Comparison of ENCODE assay signal across 21 mouse cellular contexts in genomic region chr2:163615401-163615800, GRCm38 (mm10).
"Had no signal": no experiment of that assay in that cellular context is flagged by ENCODE, and none has a peak within 500 bp of the region (broad histone marks: within the 10 kb centered on the region; RNA-seq: fewer than 3 reads in every experiment).

No protein-coding gene starts in this region.

- H3K9ac ChIP-seq: lung, embryonic 14.5 days; midbrain, embryonic 13.5 days; midbrain, embryonic 15.5 days; neural tube, embryonic 13.5 days; neural tube, embryonic 15.5 days; stomach, embryonic 15.5 days had no signal

- ATAC-seq: midbrain, embryonic 13.5 days; midbrain, embryonic 15.5 days had no signal

- H3K4me2 ChIP-seq: lung, embryonic 14.5 days; midbrain, embryonic 11.5 days; midbrain, embryonic 13.5 days; midbrain, embryonic 15.5 days; neural tube, embryonic 13.5 days; neural tube, embryonic 15.5 days; stomach, embryonic 15.5 days had no signal

- H3K4me3 ChIP-seq: megakaryocyte, embryonic 14.5 days; midbrain, embryonic 13.5 days; midbrain, embryonic 15.5 days; neural tube, embryonic 13.5 days; neural tube, embryonic 15.5 days; stomach, embryonic 15.5 days had no signal

- H3K4me1 ChIP-seq: midbrain, embryonic 13.5 days; midbrain, embryonic 15.5 days; neural tube, embryonic 13.5 days; neural tube, embryonic 15.5 days; stomach, embryonic 15.5 days had no signal

- DNase-seq: lung, adult 18-20 months; lung, embryonic 14.5 days; lung, postnatal 14 days; lung, postnatal 36 days; retina, postnatal 1 day; right cerebral cortex, adult 18-20 months; right cerebral cortex, postnatal 25 days; right cerebral cortex, postnatal 4 days; spleen, adult 18-20 months; thymus, adult 2 months; thymus, postnatal 25 days; thymus, postnatal 4 days had no signal

- H3K9me3 ChIP-seq: megakaryocyte, embryonic 14.5 days; midbrain, embryonic 13.5 days; midbrain, embryonic 15.5 days; neural tube, embryonic 13.5 days; neural tube, embryonic 15.5 days; stomach, embryonic 15.5 days had no signal

- H3K27me3 ChIP-seq: megakaryocyte, embryonic 14.5 days; midbrain, embryonic 13.5 days; midbrain, embryonic 15.5 days; neural tube, embryonic 13.5 days; neural tube, embryonic 15.5 days; stomach, embryonic 15.5 days had no signal

- H3K27ac ChIP-seq: macrophage; midbrain, embryonic 13.5 days; midbrain, embryonic 15.5 days; neural tube, embryonic 13.5 days; neural tube, embryonic 15.5 days; stomach, embryonic 15.5 days; stomach, postnatal 0 days had no signal
